Mouse (Mus musculus): ENCODE data around the gene Slamf1. TPM values are rescaled to one million over a fixed set of nuclear protein-coding genes. Genes with fewer than 3 reads are reported as not detected.

Gene Slamf1
- total and polyA plus RNA-seq, 3 experiments, result 0.73 to 1.3 TPM; not detected in 1

DNA sequence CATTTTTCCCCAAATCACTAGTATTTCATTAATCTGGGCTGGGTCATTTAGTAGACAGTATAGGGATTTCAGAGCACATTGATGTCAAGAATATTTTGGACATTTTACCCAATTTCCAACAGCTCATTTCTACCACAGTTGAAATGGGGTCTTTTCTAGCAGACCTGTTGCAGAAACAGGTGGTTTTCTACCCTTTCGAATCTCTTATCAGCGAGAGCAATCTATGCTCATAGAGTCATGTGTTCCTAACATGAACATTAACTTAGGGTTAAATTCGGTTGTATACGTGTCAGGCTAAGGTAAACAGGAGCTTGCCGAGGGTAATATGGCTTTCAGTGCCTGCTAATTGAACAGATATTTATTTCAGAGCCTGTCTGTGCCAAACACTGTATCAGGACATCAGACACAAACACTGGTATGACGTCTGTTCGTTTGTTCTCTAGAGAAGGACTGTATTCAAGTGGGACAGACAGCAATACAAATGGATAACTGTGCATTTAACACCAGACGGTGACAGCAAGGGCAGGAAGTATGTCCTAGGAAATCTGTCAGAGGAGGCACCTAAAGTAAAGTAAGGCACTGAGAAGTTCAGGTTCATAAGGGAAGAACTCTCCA, 5.3 kb downstream of the Slamf1 start:
- no peak for DNase-seq (ENCODE audit: low read depth, low spot score)
- H3K4me1 ChIP-seq (ENCODE audit: control insufficient read depth in 1 of 2, insufficient read depth in 2 of 2, low read length in 2 of 2), result peaks cover 7 to 14% of the 10 kb centered on the region in 2 experiments
- no peak overlapping the region for H3K9ac ChIP-seq (ENCODE audit: control insufficient read depth, low read depth, low read length, poor library complexity, severe bottlenecking)
- no peak overlapping the region for H3K4me3 ChIP-seq (ENCODE audit: control insufficient read depth in 1 of 2, insufficient read depth in 1 of 2, low read depth in 2 of 2, low read length in 2 of 2)
- peaks cover 0 to 19% of the 10 kb centered on the region in 2 experiments; a peak in 2 of 4 replicates for H3K36me3 ChIP-seq (ENCODE audit: control insufficient read depth in 1 of 2, insufficient read depth in 2 of 2, low read length in 2 of 2)
- H3K79me2 ChIP-seq (ENCODE audit: control insufficient read depth, insufficient read depth, low read length, poor library complexity), result no peaks in the 10 kb centered on the region
- no peak for TF ChIP-seq UBTF (IDR thresholded peaks at IDR 0.05; ENCODE audit: borderline replicate concordance, insufficient read depth, low read depth, low read length)
- no peak for TF ChIP-seq NELFE (IDR thresholded peaks at IDR 0.05; ENCODE audit: low read depth, low read length)
- TF ChIP-seq KAT2A (conservative IDR thresholded peaks at IDR 0.05; ENCODE audit: low read depth, low read length), result no peak
- no peak for TF ChIP-seq USF2 (IDR thresholded peaks at IDR 0.05; ENCODE audit: borderline replicate concordance in 1 of 2, insufficient read depth in 1 of 2, low read depth in 1 of 2, low read length in 2 of 2)
- TF ChIP-seq RAD21 (IDR thresholded peaks at IDR 0.05; ENCODE audit: low read depth, low read length), result no peak
- TF ChIP-seq POLR2AphosphoS5 (IDR thresholded peaks at IDR 0.05; ENCODE audit: borderline replicate concordance, low read depth, low read length), result no peak
- no peak for TF ChIP-seq POLR2AphosphoS2 (IDR thresholded peaks at IDR 0.05; ENCODE audit: low read length)
- no peak for TF ChIP-seq BHLHE40 (IDR thresholded peaks at IDR 0.05; ENCODE audit: borderline replicate concordance, low read depth, low read length)
- no peak for TF ChIP-seq CTCF (IDR thresholded peaks at IDR 0.05 in 2 of 3, conservative IDR thresholded peaks at IDR 0.05 in 1 of 3; ENCODE audit: control insufficient read depth in 1 of 3, insufficient read depth in 1 of 3, low read depth in 2 of 3, low read length in 3 of 3, poor library complexity in 1 of 3, severe bottlenecking in 1 of 3)
- no peak for TF ChIP-seq JUND (IDR thresholded peaks at IDR 0.05; ENCODE audit: low read depth, low read length)
- no peak for TF ChIP-seq HCFC1 (IDR thresholded peaks at IDR 0.05; ENCODE audit: low read depth, low read length)
- TF ChIP-seq MXI1 (IDR thresholded peaks at IDR 0.05; ENCODE audit: low read depth, low read length), result no peak
- TF ChIP-seq POLR2A (IDR thresholded peaks at IDR 0.05; ENCODE audit: control insufficient read depth in 1 of 2, insufficient read depth in 1 of 2, low read depth in 1 of 2, low read length in 2 of 2, poor library complexity in 1 of 2), result no peak
- no peak for TF ChIP-seq USF1 (IDR thresholded peaks at IDR 0.05; ENCODE audit: low read depth, low read length)
- no peak for TF ChIP-seq SIN3A (IDR thresholded peaks at IDR 0.05; ENCODE audit: low read length)
- no peak for TF ChIP-seq GABPA (IDR thresholded peaks at IDR 0.05; ENCODE audit: low read depth, low read length)
- TF ChIP-seq MEF2A (IDR thresholded peaks at IDR 0.05; ENCODE audit: extremely low read depth, insufficient replicate concordance, low read depth, low read length, poor library complexity, severe bottlenecking), result no peak
- TF ChIP-seq ZKSCAN1 (IDR thresholded peaks at IDR 0.05; ENCODE audit: low read depth, low read length), result no peak
- H3K27ac ChIP-seq (ENCODE audit: control insufficient read depth, low read depth, low read length), result peak overlapping the region; percentile 66
- H3K27me3 ChIP-seq (ENCODE audit: control insufficient read depth in 1 of 2, insufficient read depth in 2 of 2, low read length in 2 of 2), result no peaks in the 10 kb centered on the region
- H3K9me3 ChIP-seq (replicated peaks; ENCODE audit: insufficient read depth, low read length), result no peaks in the 10 kb centered on the region

Measured in MEL (cell line).